In the genomic region with DNA sequence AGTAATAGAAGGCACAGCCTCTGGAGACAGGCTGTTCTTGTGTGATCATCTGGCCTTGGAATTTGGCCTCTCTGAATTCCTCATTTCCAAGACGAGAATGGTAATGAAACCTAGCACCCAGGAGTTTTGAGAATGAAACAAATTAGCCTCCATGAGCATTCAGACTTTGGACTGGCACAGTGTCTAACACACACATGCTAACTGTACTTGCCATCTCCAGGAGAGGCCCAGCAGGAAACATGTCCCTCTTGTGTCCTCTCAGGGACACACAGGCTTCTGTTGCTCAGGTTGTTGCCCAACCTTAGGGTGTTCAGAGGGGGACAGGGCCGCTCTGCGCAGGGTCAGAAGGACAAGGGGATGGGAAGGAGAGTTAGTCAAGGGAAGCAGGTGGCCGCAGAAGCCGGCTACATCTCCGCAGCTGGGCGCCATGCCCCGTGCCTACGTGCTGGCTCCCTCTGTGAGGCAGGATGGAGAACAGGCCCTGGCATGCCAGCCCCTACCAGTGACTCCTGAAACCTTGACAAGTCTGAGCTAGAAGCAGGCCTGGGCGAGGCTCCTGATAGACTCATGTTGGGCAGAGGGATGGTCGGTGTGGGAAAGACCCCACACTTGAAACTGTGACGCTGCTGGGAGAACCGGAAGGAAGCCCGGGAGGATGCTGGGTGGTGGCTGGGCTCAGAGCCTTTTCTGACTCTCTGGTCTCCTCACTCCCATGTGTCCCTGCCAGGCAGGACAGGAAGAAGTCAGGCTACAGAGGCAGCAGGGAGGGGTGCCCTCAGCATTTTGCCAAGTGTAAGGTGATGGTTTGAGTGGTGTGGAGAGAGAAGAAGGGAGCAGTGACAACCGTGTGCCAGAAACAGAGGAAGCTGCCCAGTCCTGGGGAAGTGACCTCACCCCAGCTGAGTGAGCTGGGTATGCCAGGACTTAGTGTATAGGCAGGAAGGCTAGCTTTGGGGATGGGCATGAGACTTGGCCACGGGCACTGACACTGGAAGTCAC, we compare ENCODE assay signal across 10 mouse cellular contexts. TPM values are rescaled to one million over a fixed set of nuclear protein-coding genes. Genes with fewer than 3 reads are reported as not detected.
DNase-seq lines count a peak whose midpoint lies in the region; ATAC-seq and TF ChIP-seq lines count a peak whose summit lies in the region.
"Had no signal": no experiment of that assay in that cellular context is flagged by ENCODE, and none has a peak within 500 bp of the region (broad histone marks: within the 10 kb centered on the region; RNA-seq: fewer than 3 reads in every experiment).

No protein-coding gene starts in this region.

- no peak overlapping the region for H3K4me3 ChIP-seq in kidney, adult 2 months (ENCODE audit: insufficient read depth, low read depth, low read length)
- H3K4me3 ChIP-seq in kidney, embryonic 14.5 days (ENCODE audit: low read length), result no peak overlapping the region
- H3K4me3 ChIP-seq in embryonic facial prominence, embryonic 14.5 days (ENCODE audit: low read depth, low read length), result no peak overlapping the region
- no peak overlapping the region for H3K4me3 ChIP-seq in small intestine, adult 2 months (ENCODE audit: low read depth, low read length)
- H3K4me3 ChIP-seq: liver, embryonic 15.5 days had no signal

- 69% methylated on average over 16 of the region's 16 CpGs for WGBS in kidney, adult 2 months
- WGBS in kidney, embryonic 14.5 days, result 79% methylated on average over 16 of the region's 16 CpGs
- 69% methylated on average over 16 of the region's 16 CpGs for WGBS in embryonic facial prominence, embryonic 14.5 days
- WGBS in small intestine, adult 2 months, result 55% methylated on average over 16 of the region's 16 CpGs

- no peak overlapping the region for H3K4me2 ChIP-seq in kidney, embryonic 14.5 days (replicated peaks; ENCODE audit: low read depth, low read length)
- H3K4me2 ChIP-seq in embryonic facial prominence, embryonic 14.5 days (ENCODE audit: low read depth, low read length), result no peak overlapping the region
- H3K4me2 ChIP-seq: liver, embryonic 15.5 days had no signal

- no peak for ATAC-seq in kidney, embryonic 14.5 days (ENCODE audit: low FRiP score, low TSS enrichment)
- ATAC-seq in embryonic facial prominence, embryonic 14.5 days (ENCODE audit: low read depth), result peak; percentile 58; the same call in 1 of the 2 replicates
- ATAC-seq: inflammation-experienced regulatory T-cells, adult 6 months; Patski had no signal

- no peaks in the 10 kb centered on the region for H3K27me3 ChIP-seq in kidney, adult 2 months (replicated peaks; ENCODE audit: control insufficient read depth, insufficient read depth, low read length)
- H3K27me3 ChIP-seq in kidney, embryonic 14.5 days (ENCODE audit: control insufficient read depth, insufficient read depth, low read length), result no peaks in the 10 kb centered on the region; the same call in 1 of the 2 replicates
- no peaks in the 10 kb centered on the region for H3K27me3 ChIP-seq in embryonic facial prominence, embryonic 14.5 days (replicated peaks; ENCODE audit: control insufficient read depth, insufficient read depth, low read length)
- no peaks in the 10 kb centered on the region for H3K27me3 ChIP-seq in small intestine, adult 2 months (ENCODE audit: control insufficient read depth, insufficient read depth, low read length)
- H3K27me3 ChIP-seq: liver, embryonic 15.5 days; Patski had no signal

- no peak for TF ChIP-seq POLR2A in kidney, adult 2 months (IDR thresholded peaks at IDR 0.05; ENCODE audit: low read depth, low read length)
- TF ChIP-seq POLR2A in small intestine, adult 2 months (IDR thresholded peaks at IDR 0.05; ENCODE audit: low read depth, low read length), result no peak

- H3K27ac ChIP-seq in kidney, adult 2 months (ENCODE audit: insufficient read depth, low read depth, low read length), result peak overlapping the region; percentile 33; the same call in 1 of the 2 replicates
- H3K27ac ChIP-seq in kidney, embryonic 14.5 days (ENCODE audit: low read depth, low read length), result no peak overlapping the region
- H3K27ac ChIP-seq in embryonic facial prominence, embryonic 14.5 days (replicated peaks; ENCODE audit: low read depth, low read length), result peak overlapping the region; percentile 48
- peak overlapping the region; percentile 37 for H3K27ac ChIP-seq in small intestine, adult 2 months (ENCODE audit: insufficient read depth, low read depth, low read length)
- H3K27ac ChIP-seq: liver, embryonic 15.5 days had no signal

- TF ChIP-seq CTCF in kidney, adult 2 months (conservative IDR thresholded peaks at IDR 0.05; ENCODE audit: insufficient read depth, insufficient read length, low read depth, low read length), result 0 out of 2 replicates have a peak, but pooled peaks have one; percentile 18
- TF ChIP-seq CTCF in small intestine, adult 2 months (IDR thresholded peaks at IDR 0.05; ENCODE audit: extremely low read depth, insufficient read length, insufficient replicate concordance, low read depth, low read length), result no peak

- peak; percentile 79 for DNase-seq in kidney, adult 2 months
- DNase-seq in cerebellum, adult 8-10 months, result peak; percentile 36
- DNase-seq in embryonic facial prominence, embryonic 14.5 days (ENCODE audit: low spot score), result peak; percentile 81
- DNase-seq in spleen, postnatal 36 days (ENCODE audit: low spot score in 2 of 2), result no peak
- no peak for DNase-seq in ovary, postnatal 10 days (ENCODE audit: low spot score)

- H3K9me3 ChIP-seq in kidney, embryonic 14.5 days (ENCODE audit: control insufficient read depth, low read length), result no peaks in the 10 kb centered on the region
- H3K9me3 ChIP-seq in embryonic facial prominence, embryonic 14.5 days (ENCODE audit: control insufficient read depth, low read length), result no peaks in the 10 kb centered on the region
- H3K9me3 ChIP-seq: liver, embryonic 15.5 days had no signal

- peaks cover 35% of the 10 kb centered on the region for H3K4me1 ChIP-seq in kidney, adult 2 months (ENCODE audit: control insufficient read depth, insufficient read depth, low read length)
- H3K4me1 ChIP-seq in kidney, embryonic 14.5 days (ENCODE audit: control insufficient read depth, insufficient read depth, low read length), result peaks cover 5% of the 10 kb centered on the region; the same call in 1 of the 2 replicates
- peaks cover 19% of the 10 kb centered on the region for H3K4me1 ChIP-seq in embryonic facial prominence, embryonic 14.5 days (ENCODE audit: control insufficient read depth, insufficient read depth, low read length)
- peaks cover 31% of the 10 kb centered on the region for H3K4me1 ChIP-seq in small intestine, adult 2 months (ENCODE audit: control insufficient read depth, insufficient read depth, insufficient read length, low read length)

- no peaks in the 10 kb centered on the region for H3K36me3 ChIP-seq in kidney, adult 2 months (ENCODE audit: control insufficient read depth, insufficient read depth, low read length)
- H3K36me3 ChIP-seq in kidney, embryonic 14.5 days (ENCODE audit: control insufficient read depth, insufficient read depth, low read length), result no peaks in the 10 kb centered on the region
- H3K36me3 ChIP-seq in embryonic facial prominence, embryonic 14.5 days (ENCODE audit: control insufficient read depth, insufficient read depth, low read length), result no peaks in the 10 kb centered on the region
- no peaks in the 10 kb centered on the region for H3K36me3 ChIP-seq in small intestine, adult 2 months (ENCODE audit: control insufficient read depth, insufficient read depth, low read length)
- H3K36me3 ChIP-seq: liver, embryonic 15.5 days had no signal

- H3K9ac ChIP-seq in kidney, embryonic 14.5 days (ENCODE audit: low read depth, low read length), result no peak overlapping the region
- H3K9ac ChIP-seq in embryonic facial prominence, embryonic 14.5 days (ENCODE audit: low read depth, low read length), result no peak overlapping the region
- H3K9ac ChIP-seq: liver, embryonic 15.5 days had no signal

RNA-seq across cellular contexts. Expression of gene Nectin1, which starts 33.9 kb away (rescaled TPM):
- 26.5 and 27.6 TPM in 2 replicates for polyA plus RNA-seq in kidney, adult 2 months (2012; rRNA removed)
- 6.5 and 6.8 TPM in 2 replicates for polyA plus RNA-seq in kidney, embryonic 14.5 days (2014; fragmentation: Nextera tagmentation; extraction: Ambion mirVana)
- polyA plus RNA-seq in embryonic facial prominence, embryonic 14.5 days (2014; fragmentation: Nextera tagmentation; extraction: Ambion mirVana), result 9.0 and 10.1 TPM in 2 replicates
- 8.6 and 15.3 TPM in 2 replicates for polyA plus RNA-seq in small intestine, adult 2 months (2012; rRNA removed)

Comparison
In these comparisons a context has a peak if more than half of its experiments do, and no peak if none do; other contexts are left out.
1. DNase-seq: peak in kidney, adult 2 months (single experiment), cerebellum, adult 8-10 months (single experiment) and embryonic facial prominence, embryonic 14.5 days (single experiment); none in spleen, postnatal 36 days (0 of 2) and ovary, postnatal 10 days (single experiment).